Mouse (Mus musculus): ENCODE results near the gene Dclk1.

Dclk1 gene

GRCm38 (mm10) chr3:55260139-55260538 lies 18.0 kb downstream of the Dclk1 start:
- no peak for DNase-seq (ENCODE audit: low spot score in 2 of 2)

- no peak for DNase-seq (ENCODE audit: low spot score in 2 of 2)
These were observed 23.9 kb downstream of the Dclk1 start for GRCm38 (mm10) chr3:55266091-55266490.

GRCm38 (mm10) chr3:55269802-55270201 lies 27.6 kb downstream of the Dclk1 start:
- DNase-seq (ENCODE audit: low spot score in 2 of 2) = no peak

- no peak for DNase-seq (ENCODE audit: low spot score in 2 of 2)
These were observed 28.2 kb downstream of the Dclk1 start for GRCm38 (mm10) chr3:55270345-55270744.

GRCm38 (mm10) chr3:55270920-55271319 lies 28.8 kb downstream of the Dclk1 start:
- no peak for DNase-seq (ENCODE audit: low spot score in 2 of 2)

GRCm38 (mm10) chr3:55272536-55272935 lies 30.4 kb downstream of the Dclk1 start:
- no peak for DNase-seq (ENCODE audit: low spot score in 2 of 2)

- DNase-seq (ENCODE audit: low spot score in 2 of 2) = no peak
These were observed 34.3 kb downstream of the Dclk1 start for GRCm38 (mm10) chr3:55276446-55276845.

GRCm38 (mm10) chr3:55276851-55277250 lies 34.7 kb downstream of the Dclk1 start:
- DNase-seq (ENCODE audit: low spot score in 2 of 2) = no peak

GRCm38 (mm10) chr3:55277829-55278228 lies 35.7 kb downstream of the Dclk1 start:
- DNase-seq (ENCODE audit: low spot score in 2 of 2) = no peak

- DNase-seq (ENCODE audit: low spot score in 2 of 2) = no peak
These were observed 37.8 kb downstream of the Dclk1 start for GRCm38 (mm10) chr3:55279923-55280322.

GRCm38 (mm10) chr3:55280471-55280870 lies 38.3 kb downstream of the Dclk1 start:
- DNase-seq (ENCODE audit: low spot score in 2 of 2) = no peak

GRCm38 (mm10) chr3:55284215-55284614 lies 42.1 kb downstream of the Dclk1 start:
- no peak for DNase-seq (ENCODE audit: low spot score in 2 of 2)

- no peak for DNase-seq (ENCODE audit: low spot score in 2 of 2)
These were observed 46.6 kb downstream of the Dclk1 start for GRCm38 (mm10) chr3:55288726-55289125.

GRCm38 (mm10) chr3:55291964-55292363 lies 49.8 kb downstream of the Dclk1 start:
- DNase-seq (ENCODE audit: low spot score in 2 of 2) = no peak

GRCm38 (mm10) chr3:55292783-55293430 lies 50.7 kb downstream of the Dclk1 start:
- DNase-seq (ENCODE audit: low spot score in 2 of 2) = no peak

GRCm38 (mm10) chr3:55305653-55306052 lies 63.5 kb downstream of the Dclk1 start:
- no peak for DNase-seq (ENCODE audit: low spot score in 2 of 2)

- DNase-seq (ENCODE audit: low spot score in 2 of 2) = no peak
These were observed 65.5 kb downstream of the Dclk1 start for GRCm38 (mm10) chr3:55307553-55308177.

GRCm38 (mm10) chr3:55309961-55310360 lies 67.8 kb downstream of the Dclk1 start:
- DNase-seq (ENCODE audit: low spot score in 2 of 2) = no peak

- DNase-seq (ENCODE audit: low spot score in 2 of 2) = no peak
These were observed 73.7 kb downstream of the Dclk1 start for GRCm38 (mm10) chr3:55315827-55316226.

- no peak for DNase-seq (ENCODE audit: low spot score in 2 of 2)
These were observed 75.9 kb downstream of the Dclk1 start for GRCm38 (mm10) chr3:55318021-55318420.

GRCm38 (mm10) chr3:55320572-55320971 lies 78.4 kb downstream of the Dclk1 start:
- DNase-seq (ENCODE audit: low spot score in 2 of 2) = no peak

GRCm38 (mm10) chr3:55324029-55324428 lies 81.9 kb downstream of the Dclk1 start:
- DNase-seq (ENCODE audit: low spot score in 2 of 2) = no peak

GRCm38 (mm10) chr3:55330496-55330895 lies 88.3 kb downstream of the Dclk1 start:
- DNase-seq (ENCODE audit: low spot score in 2 of 2) = no peak

GRCm38 (mm10) chr3:55331694-55332093 lies 89.5 kb downstream of the Dclk1 start:
- DNase-seq (ENCODE audit: low spot score in 2 of 2) = no peak

Measured in urinary bladder, postnatal 4 days (tissue).